Mouse (Mus musculus): ENCODE data around the gene Pmpca.

Pmpca gene

DNA sequence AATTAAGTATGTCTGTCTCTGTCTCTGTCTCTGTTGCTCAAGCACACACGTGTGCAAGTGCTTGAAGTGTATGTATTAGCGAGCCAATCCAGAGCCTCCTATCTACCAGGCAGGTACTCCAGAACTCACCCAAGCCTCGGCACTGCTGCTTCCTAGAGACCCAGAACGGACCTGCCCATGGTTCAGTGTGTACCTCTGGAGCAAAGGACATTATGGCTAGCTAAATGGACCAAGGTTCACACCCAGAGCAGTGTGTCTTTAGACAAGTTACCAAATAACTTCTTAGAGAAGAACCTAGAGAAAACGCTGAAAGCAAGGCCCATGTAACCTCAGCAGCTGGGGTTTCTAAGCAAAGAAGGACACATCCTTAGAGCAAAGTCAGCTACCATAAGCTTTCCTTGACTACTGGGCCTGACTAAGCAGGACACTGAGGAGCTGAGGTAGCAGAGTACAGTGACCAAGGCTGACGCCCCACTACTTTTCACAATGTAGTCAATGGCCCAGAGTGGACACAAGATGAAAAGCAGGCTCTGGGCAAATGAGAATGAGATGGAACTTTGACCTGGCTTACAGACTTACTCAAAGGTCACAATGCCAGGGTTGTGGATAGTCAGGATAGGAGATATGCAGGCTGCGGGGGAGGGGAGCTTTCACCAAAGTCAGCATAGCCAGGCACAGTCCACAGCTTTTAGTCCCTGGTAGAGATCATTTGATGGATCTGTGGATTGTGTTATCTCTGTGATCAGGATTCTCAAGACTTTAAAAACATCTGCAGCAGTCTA, 45.8 kb downstream of the Pmpca start:
- peak in 1 of 2 experiments; percentile 40 for DNase-seq

DNA sequence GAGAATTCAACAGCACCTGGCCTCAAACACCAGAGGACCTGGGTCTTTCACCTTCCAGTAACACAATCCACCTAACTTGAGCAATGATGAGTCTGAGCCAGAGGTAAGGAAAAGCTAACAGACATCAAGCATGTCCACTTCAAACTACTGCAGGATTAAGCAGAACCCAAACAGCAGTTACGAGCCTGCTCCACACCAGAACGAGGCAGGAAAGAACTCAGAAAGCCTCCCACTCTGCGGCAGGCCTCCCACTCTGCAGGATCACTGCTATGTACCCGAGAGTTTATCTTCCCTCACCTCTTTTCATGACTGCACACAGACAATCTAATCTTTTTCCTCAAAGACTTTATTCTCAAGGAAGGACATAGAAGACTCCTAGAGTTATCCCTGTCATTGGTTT, 48.1 kb downstream of the Pmpca start:
- no peak for DNase-seq

DNA sequence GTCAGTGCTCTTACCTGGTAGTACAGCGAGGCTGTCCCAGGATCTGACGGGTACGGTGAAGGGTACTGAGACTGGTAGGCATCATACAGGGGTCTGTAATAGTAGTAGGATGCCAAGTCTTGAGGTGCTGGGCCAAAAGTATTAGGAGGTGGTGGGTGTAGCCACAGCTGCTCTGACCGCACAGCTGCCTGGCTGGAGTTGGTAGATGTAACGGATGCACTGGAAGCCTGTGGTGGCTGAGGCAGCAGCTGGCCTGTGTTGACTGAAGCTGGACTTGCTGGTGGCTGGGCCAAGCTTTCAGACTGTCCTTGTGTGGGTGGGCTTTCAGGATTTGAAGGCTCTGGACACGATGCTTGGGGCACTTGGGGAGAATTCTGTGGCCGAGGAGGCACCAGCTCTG, 49.2 kb downstream of the Pmpca start:
- DNase-seq = no peak

DNA sequence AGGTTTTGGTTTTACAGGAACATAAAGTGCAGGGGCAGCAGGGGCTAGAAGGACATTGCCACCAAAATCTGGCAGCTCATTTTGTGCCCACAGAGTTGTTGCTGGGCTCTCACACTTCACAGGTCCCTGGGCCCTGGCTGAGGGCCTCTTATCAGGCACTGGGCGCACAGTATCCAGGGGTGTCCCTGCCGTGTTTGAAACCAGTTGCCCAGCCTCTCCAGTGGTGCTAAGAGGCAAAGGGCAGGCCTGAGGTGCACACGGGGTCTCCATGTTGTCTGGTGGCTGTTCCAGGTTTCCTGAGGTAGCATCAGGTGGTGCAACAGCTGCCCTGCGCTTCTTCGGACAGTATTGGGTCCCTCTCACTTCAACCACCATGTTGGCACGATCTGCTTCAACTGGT, 50.5 kb downstream of the Pmpca start:
- no peak for DNase-seq

DNA sequence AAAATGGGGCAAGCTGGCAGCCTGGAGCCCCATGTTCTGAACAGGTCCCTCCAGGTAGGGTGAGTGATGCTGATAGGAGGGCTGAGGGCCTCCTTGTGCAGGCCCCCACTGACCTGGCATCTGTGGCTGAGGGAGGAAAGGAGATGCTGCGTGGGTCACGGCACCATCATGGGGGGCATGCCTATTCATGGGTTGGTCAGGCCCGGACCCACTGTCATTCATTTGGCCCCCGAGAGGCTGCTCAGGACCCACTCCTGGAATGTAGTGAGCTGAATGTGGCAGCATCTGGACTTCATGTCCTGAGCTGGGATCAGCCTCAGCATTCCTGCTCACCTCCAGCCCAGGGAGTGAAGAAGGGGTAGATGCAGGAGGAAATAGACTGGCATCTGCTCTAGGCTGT, 52.1 kb downstream of the Pmpca start:
- no peak for DNase-seq

DNA sequence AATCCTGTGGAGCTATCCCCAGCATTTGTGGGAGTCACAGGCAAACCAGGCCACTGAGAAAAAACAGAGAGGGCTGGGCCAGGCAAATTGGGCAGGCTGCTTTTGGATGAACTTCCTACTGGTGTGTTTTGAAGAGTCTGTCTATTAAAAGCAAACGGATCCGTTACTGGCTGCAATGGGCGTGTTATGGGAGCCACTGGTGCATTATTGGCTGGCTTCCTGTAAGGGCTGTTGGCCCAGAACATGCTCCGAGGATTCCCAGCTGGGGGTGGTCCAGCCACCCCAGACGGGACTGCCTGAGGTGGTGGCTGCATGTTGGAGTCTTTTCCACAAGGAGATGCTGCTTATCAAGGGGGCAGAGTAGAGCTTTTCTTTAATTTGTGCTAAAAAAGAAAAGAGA, 52.5 kb downstream of the Pmpca start:
- DNase-seq = no peak

- no peak for DNase-seq
Measured at GRCm38 (mm10) chr2:26442843-26443242, 53.7 kb downstream of the Pmpca start.

DNA sequence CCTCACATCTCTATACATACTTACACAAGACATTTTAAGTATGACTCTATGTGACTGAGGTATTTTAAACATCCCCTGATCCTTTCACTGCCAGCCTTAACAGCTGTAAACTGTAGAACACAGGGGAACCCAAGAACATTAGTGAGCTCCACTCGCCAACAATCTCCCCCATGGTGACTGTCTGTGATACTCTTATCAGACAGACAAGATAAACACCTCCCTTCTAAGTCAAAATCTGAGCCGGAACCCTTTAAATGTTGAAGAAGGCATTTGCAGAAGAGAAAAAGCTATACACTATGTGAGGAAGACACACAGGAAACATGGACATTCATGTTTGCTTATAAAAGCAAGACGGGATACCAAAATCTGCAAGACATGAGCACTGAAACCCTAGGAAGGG, 54.7 kb downstream of the Pmpca start:
- no peak for DNase-seq

DNA sequence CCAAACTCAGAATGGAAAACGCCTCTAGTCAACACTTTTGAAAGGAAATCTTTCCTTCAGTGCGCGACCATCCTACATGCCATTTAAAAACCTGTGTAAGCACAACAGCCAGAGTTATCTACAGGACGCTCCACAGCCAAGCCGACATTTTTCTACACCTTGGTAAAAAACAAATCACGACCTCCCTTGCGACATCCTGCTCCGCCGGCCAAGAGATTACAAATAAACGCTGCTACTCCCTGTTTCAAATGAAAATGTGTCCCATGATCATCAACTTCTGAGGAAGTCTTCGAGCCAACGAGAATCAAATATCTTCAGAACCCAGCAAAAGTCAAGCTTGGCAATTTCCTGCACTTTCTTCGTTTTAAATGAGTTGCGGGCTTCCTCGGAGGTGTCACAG, 55.2 kb downstream of the Pmpca start:
- no peak for DNase-seq

DNA sequence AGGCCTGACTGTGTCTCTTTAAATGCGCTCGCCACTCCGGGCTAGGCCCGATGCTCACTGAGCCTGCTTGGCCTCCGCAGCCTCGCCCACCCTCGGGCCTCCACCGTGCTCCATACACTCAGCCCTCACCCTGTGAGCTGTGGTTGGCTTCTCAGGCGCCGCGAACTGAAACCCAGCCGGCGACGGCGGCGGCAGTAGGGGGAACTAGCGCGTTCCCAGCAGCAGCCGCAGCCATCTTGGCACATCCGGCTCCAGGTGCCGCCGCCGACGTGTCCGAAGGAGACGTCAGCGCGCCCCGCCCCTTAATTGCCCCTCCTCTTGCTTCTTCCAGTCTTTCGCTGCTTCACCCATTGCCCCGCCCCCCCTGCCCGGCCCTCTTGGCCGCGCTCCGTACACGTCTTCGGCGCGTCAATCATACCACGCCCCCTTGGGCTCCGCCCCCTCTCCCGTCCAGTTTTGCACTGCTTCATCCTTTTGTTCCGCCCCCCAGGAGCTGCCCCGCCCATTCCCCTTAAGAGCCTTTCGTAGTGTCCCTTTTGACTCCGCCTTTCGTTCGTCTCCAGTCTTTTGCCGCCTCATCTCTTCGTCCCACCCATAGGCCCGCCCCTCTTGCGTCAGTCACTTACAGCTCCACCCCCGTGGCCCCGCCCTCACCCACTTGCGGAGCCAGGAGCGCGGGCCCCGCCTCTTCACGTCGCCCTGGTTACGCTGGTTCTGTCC, 56.0 kb downstream of the Pmpca start, which contains the start of gene Sec16a:
Gene Sec16a, minus strand, starts transcription at position 271 of the 720 bp plus-strand sequence.
- DNase-seq = peak; percentile 100

GRCm38 (mm10) chr2:26445666-26446445, 56.7 kb downstream of the Pmpca start:
- peak; percentile 93 to 97 for DNase-seq

DNA sequence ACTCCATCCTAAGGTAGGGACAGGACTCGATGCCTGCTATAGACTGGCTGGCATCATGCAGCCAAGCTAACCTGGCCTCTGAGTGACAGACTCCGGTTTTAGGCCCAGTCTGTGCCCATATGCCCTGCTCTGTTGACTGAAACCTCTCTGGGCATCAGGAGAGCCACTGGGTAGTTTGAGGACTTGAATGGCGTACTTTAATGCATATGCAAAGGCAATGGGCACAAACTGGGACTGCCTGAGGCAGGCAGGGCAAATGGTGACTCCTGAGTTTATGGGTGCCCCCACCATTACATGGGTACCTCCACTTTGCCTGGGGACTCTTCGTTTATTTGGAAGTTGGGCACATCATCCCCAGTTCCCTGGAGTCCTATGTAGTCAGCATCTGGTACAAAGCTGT, 57.5 kb downstream of the Pmpca start:
- DNase-seq = no peak

Measured in kidney, postnatal 4 days (tissue).